Mouse (Mus musculus): Measurements from ENCODE around the gene Lcn4.

DNA sequence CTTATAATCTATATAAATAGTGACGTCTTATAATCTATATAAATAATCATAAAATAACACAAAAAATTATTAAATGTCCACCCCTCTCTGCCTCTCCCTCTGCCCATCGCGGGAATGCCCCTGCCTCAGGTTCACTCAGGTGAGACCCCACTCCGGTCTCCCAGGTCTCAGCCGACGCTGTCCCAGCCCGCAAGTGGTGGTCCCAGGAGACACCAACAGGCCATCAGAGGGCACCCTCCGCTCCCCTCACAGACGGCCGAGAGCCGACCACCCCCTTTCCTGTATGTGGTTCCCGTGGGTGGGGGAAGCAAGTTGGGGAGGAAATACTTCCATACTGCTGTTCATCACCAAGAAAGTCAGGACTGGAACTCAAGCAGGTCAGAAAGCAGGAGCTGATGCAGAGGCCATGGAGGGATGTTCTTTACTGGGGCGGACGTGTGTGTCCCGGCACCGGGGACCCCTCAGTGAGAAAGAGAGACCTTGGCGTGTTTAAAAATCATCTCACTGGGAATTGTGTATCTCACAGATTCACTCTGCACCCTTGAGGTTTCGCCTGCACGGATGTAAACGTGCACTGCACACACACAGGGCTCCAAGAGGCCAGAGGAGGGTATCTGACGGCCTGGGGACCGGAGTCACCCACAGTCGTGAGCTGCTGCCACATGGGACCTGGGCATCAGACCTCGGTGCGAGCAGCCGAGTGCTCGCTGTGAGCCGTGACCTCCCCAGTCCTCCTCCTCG is 9.1 kb downstream of the Lcn4 start:
- TF ChIP-seq CTCF (IDR thresholded peaks at IDR 0.05; ENCODE audit: low read depth, low read length) = no peak
- TF ChIP-seq POLR2A (IDR thresholded peaks at IDR 0.05; ENCODE audit: borderline replicate concordance, low read depth, low read length) = no peak
